Mouse (Mus musculus) bone marrow macrophage, adult 2 months (primary cell): ENCODE data around the gene Ehhadh.

Experiments used
- CTCF ChIP-seq: IDR thresholded peaks from 2 replicates; pipeline ENCODE4 v1.5.1; 2012; ENCODE audit warnings: low read depth, mild to moderate bottlenecking, low read length, moderate library complexity
- POLR2A ChIP-seq: IDR thresholded peaks from 2 replicates; pipeline ENCODE4 v1.6.1; 2012; ENCODE audit warnings: mild to moderate bottlenecking, low read depth, low read length, borderline replicate concordance

DNA sequence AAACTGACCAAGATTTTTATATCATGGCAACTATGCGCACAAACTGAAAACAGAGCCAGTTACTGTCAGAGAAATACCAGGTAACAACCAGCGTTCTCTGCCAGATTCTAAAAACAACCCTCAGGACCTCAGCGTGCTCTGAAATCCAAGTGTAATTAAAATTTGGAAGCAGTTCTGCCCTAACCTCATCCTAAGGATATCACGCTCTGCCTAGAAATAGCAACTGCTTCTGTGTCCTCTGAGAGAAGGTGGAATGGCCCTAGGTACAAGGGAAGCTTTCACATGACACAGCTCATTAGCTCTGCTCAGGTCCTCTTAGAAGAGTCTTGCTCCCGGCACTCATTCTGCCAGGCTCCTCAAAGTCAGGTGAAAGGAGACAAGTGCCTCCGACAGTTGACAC, 44.2 kb downstream of the Ehhadh start:
- TF ChIP-seq CTCF (no peak), POLR2A (no peak)
